Mouse (Mus musculus) heart, adult 9 months (tissue): Measurements from ENCODE around the gene Vmn1r6.
"Not testable (repeated sequence)": the region's sequence is repeated elsewhere in the genome, so short reads cannot be mapped to it uniquely, and the experiment has no call there.

Experiments used
- DNase-seq, 2 experiments: peaks; one replicate each; pipeline ENCODE4 v3.0.0; 2022; ENCODE audit warnings: low spot score in 2 of 2

Vmn1r6 gene

DNA sequence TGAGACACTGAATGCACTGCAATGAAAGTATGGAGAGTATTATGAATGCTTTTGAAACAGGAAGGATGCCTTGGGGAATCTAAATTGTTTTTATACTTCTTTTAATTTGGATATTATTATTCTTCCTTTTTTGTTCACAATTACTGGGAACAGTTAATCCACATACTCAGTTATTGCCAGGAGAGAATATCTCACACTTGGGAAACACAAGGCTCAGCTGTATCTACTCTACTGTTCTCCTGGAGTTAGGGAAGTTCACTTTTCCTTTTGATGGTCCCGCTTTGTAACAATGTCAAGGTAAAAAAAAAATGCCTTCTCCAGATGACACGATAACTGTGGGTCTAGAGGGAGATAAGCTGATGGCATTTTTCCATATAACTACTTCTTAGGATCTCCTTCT is at the start of gene Vmn1r6:
TSS of gene Vmn1r6 (plus strand) at position 301 of the 400 bp plus-strand sequence.
- no peak for DNase-seq

- no peak for DNase-seq
These were observed 40.6 kb upstream of the Vmn1r6 start for GRCm38 (mm10) chr6:56956436-56956835.

DNA sequence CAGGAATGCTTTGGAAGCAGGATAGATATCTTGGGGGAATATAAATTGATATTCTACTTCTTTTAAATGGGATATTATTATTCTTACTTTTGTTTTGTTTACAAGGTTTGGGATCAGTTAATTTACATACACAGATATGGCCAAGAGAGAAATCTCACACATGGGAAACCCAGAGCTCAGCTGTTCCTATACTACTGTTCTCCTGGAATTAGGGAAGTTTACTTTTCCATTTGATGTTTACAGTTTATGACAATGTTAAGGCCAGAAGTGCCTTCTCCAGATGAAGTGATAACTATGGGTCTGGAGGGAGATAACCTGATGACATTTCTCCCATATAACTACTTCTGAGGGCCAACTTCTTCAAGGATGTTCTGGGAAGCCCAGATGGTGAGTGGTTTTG is 27.1 kb upstream of the Vmn1r6 start, which contains the start of gene Vmn1r5:
TSS of gene Vmn1r5 (plus strand) at position 301 of the 400 bp plus-strand sequence.
- DNase-seq = no peak

- not testable (repeated sequence) for DNase-seq
These were observed 28.2 kb downstream of the Vmn1r6 start, which contains the start of gene Vmn1r7 for GRCm38 (mm10) chr6:57025224-57025623. Gene Vmn1r7, minus strand, starts transcription at chr6:57025324.

DNA sequence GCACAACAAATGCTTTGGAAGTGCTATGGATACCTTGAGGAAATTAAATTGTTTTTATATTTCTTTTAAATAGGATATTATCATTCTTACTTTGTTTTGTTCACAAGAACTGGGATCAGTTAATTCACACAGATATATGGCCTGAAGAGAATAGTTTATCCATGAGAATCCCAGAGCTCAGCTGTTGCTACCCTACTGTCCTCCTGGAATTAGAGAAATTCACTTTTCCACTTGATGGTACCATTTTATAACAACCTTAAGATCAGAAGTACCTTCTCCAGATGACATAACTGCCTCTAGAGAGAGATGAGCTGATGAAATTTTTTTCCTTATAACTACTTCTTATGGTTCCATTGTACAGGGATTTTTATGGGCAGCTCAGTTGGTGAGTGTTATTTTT is 34.9 kb downstream of the Vmn1r6 start, which contains the start of gene Vmn1r8:
TSS of gene Vmn1r8 (plus strand) at position 301 of the 400 bp plus-strand sequence.
- no peak for DNase-seq

DNA sequence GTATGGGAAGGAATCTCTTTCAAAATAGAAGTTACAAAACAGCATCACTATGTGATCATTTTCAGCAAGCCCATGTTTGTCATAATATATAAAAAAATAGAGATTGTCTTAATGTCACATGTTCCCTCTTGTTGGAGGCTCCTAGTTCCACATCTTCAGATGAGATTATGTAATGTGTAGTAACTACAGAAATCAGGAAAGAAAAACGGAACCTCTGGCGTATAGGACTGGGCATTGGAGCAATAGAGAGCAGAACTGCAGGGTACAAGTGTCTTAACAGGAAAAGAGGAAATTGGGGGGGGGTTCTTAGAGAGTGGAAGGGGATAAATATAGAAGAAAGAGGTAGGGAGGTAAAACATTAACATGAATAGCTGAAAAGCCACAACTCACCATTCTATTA is 37.6 kb downstream of the Vmn1r6 start:
- no peak for DNase-seq
